Mouse (Mus musculus) small intestine, adult 2 months (tissue): ENCODE data around the gene Tipin. TPM values are rescaled to one million over a fixed set of nuclear protein-coding genes. Genes with fewer than 3 reads are reported as not detected.

ENCODE experiments used
- H3K27ac ChIP-seq: fragments of 200-500 bp; 2 replicates; pipeline ENCODE4 v1.5.1; 2012; ENCODE audit warnings: low read depth, low read length, control low read depth, inconsistent platforms; ENCODE audit not compliant: insufficient read depth
- H3K27me3 ChIP-seq: fragments of 200-500 bp; 2 replicates; pipeline ENCODE4 v1.6.1; 2012; ENCODE audit warnings: mild to moderate bottlenecking, moderate library complexity, low read length, inconsistent platforms; ENCODE audit not compliant: control insufficient read depth, insufficient read depth
- H3K36me3 ChIP-seq: fragments of 200-500 bp; 2 replicates; pipeline ENCODE4 v1.6.1; 2012; ENCODE audit warnings: mild to moderate bottlenecking, low read length, control low read depth, inconsistent platforms; ENCODE audit not compliant: control insufficient read depth, insufficient read depth
- H3K4me1 ChIP-seq: fragments of 200-500 bp; 2 replicates; pipeline ENCODE4 v1.6.1; 2012; ENCODE audit warnings: low read length, inconsistent platforms, mixed read lengths; ENCODE audit not compliant: control insufficient read depth, insufficient read depth, insufficient read length
- H3K4me3 ChIP-seq: fragments of 200-500 bp; 2 replicates; pipeline ENCODE4 v1.5.1; 2012; ENCODE audit warnings: low read depth, mild to moderate bottlenecking, control low read depth, inconsistent platforms, low read length, moderate library complexity
- CTCF ChIP-seq: fragments of 200-500 bp; IDR thresholded peaks from 2 replicates; pipeline ENCODE4 v1.5.1; 2012; ENCODE audit warnings: low read depth, mild to moderate bottlenecking, control low read depth, inconsistent platforms, low read length, moderate library complexity, mixed read lengths; ENCODE audit not compliant: insufficient replicate concordance, insufficient read length; ENCODE audit errors: extremely low read depth
- POLR2A ChIP-seq: fragments of 200-500 bp; IDR thresholded peaks from 2 replicates; pipeline ENCODE4 v1.6.1; 2012; ENCODE audit warnings: low read depth, mild to moderate bottlenecking, control low read depth, inconsistent platforms, low read length, moderate library complexity
- WGBS: fragments of 180-500 bp; shearing (Covaris S2); methylation state at CpG from one replicate; pipeline ENCODE4 v1.1.7; 2018; 5-methylcytosine and 5-hydroxymethylcytosine counted together
- polyA plus RNA-seq: library from polyadenylated mRNA; depleted of rRNA; stranded (reverse); fragments of >200 nt; gene quantifications from 2 replicates; pipeline ENCODE4 v1.2.3, GENCODE M21; 2012; rRNA removed

Tipin gene
- polyA plus RNA-seq, 1 experiment = 0.35 TPM

DNA sequence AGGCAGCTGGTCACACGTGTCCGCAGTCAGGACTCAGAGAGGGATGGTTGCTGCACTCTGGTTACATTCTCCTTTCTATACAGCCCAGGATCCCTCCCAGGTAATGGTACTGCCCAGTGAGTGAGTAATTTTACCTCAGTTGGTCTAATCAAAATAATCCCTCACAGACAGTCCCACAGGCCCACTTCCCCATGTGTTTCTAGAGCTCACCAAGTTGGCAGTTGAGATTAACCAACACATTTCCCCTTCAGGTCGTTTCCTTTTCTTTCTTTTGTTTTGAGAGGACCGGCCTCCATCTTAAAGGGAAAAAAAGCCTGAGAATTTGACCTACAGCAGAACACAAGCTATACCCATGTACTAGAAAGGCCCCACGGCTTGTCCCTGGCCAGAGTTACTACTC lies 64.5 kb downstream of the Tipin start:
- Histone ChIP-seq H3K27ac (no peak overlapping the region), H3K36me3 (no peaks in the 10 kb centered on the region), H3K27me3 (no peaks in the 10 kb centered on the region), H3K4me1 (no peaks in the 10 kb centered on the region), H3K4me3 (no peak overlapping the region)
- 60% methylated on average over 5 of the region's 5 CpGs for WGBS
- TF ChIP-seq POLR2A = no peak
- no peak for TF ChIP-seq CTCF

- TF ChIP-seq POLR2A = no peak
- TF ChIP-seq CTCF = no peak
- no peaks in the 10 kb centered on the region for H3K27me3 ChIP-seq
- no peak overlapping the region for H3K27ac ChIP-seq
- WGBS = 0% methylated on average over 1 of the region's 1 CpGs
- no peaks in the 10 kb centered on the region for H3K4me1 ChIP-seq
- no peak overlapping the region for H3K4me3 ChIP-seq
- no peaks in the 10 kb centered on the region for H3K36me3 ChIP-seq
Measured at GRCm38 (mm10) chr9:64347377-64347776, 66.0 kb downstream of the Tipin start.

GRCm38 (mm10) chr9:64349490-64349889 lies 68.1 kb downstream of the Tipin start:
- no peaks in the 10 kb centered on the region for H3K4me1 ChIP-seq
- H3K27me3 ChIP-seq = no peaks in the 10 kb centered on the region
- H3K27ac ChIP-seq = no peak overlapping the region
- WGBS = 49% methylated on average over 5 of the region's 5 CpGs
- no peak overlapping the region for H3K4me3 ChIP-seq
- H3K36me3 ChIP-seq = no peaks in the 10 kb centered on the region
- no peak for TF ChIP-seq CTCF
- no peak for TF ChIP-seq POLR2A

GRCm38 (mm10) chr9:64351191-64351590 lies 69.8 kb downstream of the Tipin start:
- TF ChIP-seq CTCF = peak; percentile 37; the same call in 1 of the 2 replicates
- no peak for TF ChIP-seq POLR2A
- no peaks in the 10 kb centered on the region for H3K36me3 ChIP-seq
- 43% methylated on average over 3 of the region's 3 CpGs for WGBS
- no peak overlapping the region for H3K27ac ChIP-seq
- H3K27me3 ChIP-seq = no peaks in the 10 kb centered on the region
- H3K4me3 ChIP-seq = no peak overlapping the region
- no peaks in the 10 kb centered on the region for H3K4me1 ChIP-seq

Other genes with a start within 250 kb of the Tipin start
- 0.17 and 0.98 TPM in 2 replicates for gene Lctl, start 164.4 kb upstream of the Tipin start, polyA plus RNA-seq
- gene Zwilch, start 108.5 kb upstream of the Tipin start, polyA plus RNA-seq = 0.70 and 1.9 TPM in 2 replicates
- 122 and 189 TPM in 2 replicates for gene Rpl4, start 108.2 kb upstream of the Tipin start, polyA plus RNA-seq
- 5.8 and 12.2 TPM in 2 replicates for gene Snapc5, start 102.3 kb upstream of the Tipin start, polyA plus RNA-seq
- gene Uchl4, start 46.4 kb upstream of the Tipin start, polyA plus RNA-seq = not detected in 2 replicates
- 26.2 and 51.6 TPM in 2 replicates for gene Map2k1, start 27.9 kb upstream of the Tipin start, polyA plus RNA-seq
- 6.6 and 7.2 TPM in 2 replicates for gene Dis3l, start 59.7 kb downstream of the Tipin start, polyA plus RNA-seq
- 0.10 and 0.48 TPM in 2 replicates for gene Megf11, start 104.0 kb downstream of the Tipin start, polyA plus RNA-seq